ENCODE assay signal across 30 mouse cellular contexts in the genomic region with DNA sequence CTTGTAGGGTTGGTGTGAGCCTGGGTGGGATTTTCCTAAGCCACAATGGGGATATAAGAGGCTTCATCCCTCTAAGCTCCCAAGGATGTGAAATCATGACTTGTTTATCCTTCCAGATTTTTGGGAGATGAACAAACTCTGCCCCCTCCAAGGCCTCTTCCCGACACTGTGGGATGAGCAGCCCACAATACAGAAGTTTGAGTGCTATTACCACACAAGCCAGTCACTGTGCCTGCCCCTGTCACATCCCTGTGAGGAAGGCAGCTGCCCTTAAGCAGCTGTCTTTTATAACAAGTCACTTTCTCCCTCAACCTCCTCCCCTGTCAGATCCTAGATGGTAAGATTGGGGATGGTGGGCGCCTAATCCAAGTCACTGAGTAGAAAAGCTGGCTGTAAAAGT.
DNase-seq lines count a peak whose midpoint lies in the region; ATAC-seq and TF ChIP-seq lines count a peak whose summit lies in the region.
"Had no signal": no experiment of that assay in that cellular context is flagged by ENCODE, and none has a peak within 500 bp of the region (broad histone marks: within the 10 kb centered on the region; RNA-seq: fewer than 3 reads in every experiment).

No protein-coding gene starts in this region.

- peak overlapping the region; percentile 18; the same call in 1 of the 2 replicates for H3K9ac ChIP-seq in kidney, postnatal 0 days (ENCODE audit: low read depth, low read length)
- H3K9ac ChIP-seq in kidney, embryonic 15.5 days = no peak overlapping the region
- no peak overlapping the region for H3K9ac ChIP-seq in lung, embryonic 16.5 days (ENCODE audit: low read length)
- H3K9ac ChIP-seq in stomach, embryonic 16.5 days (ENCODE audit: low read length) = no peak overlapping the region
- H3K9ac ChIP-seq: forebrain, embryonic 15.5 days; heart, embryonic 12.5 days; hindbrain, embryonic 14.5 days; limb, embryonic 12.5 days; liver, embryonic 15.5 days; neural tube, embryonic 13.5 days; stomach, embryonic 15.5 days had no signal

- no peak overlapping the region for H3K27ac ChIP-seq in kidney, postnatal 0 days
- no peak overlapping the region for H3K27ac ChIP-seq in kidney, embryonic 15.5 days
- H3K27ac ChIP-seq in lung, embryonic 16.5 days (ENCODE audit: low read length) = peak overlapping the region; percentile 63
- H3K27ac ChIP-seq in stomach, embryonic 16.5 days (ENCODE audit: low read length) = peak overlapping the region; percentile 38
- H3K27ac ChIP-seq: forebrain, embryonic 15.5 days; gastrocnemius, adult 2 months; heart, adult 2 months; hindbrain, embryonic 14.5 days; layer of hippocampus, adult 2 months; left cerebral cortex, adult 2 months; limb, embryonic 12.5 days; liver, embryonic 15.5 days; neural tube, embryonic 13.5 days; stomach, embryonic 15.5 days had no signal

- H3K27me3 ChIP-seq in kidney, postnatal 0 days (ENCODE audit: insufficient read depth, low read length) = no peaks in the 10 kb centered on the region
- no peaks in the 10 kb centered on the region for H3K27me3 ChIP-seq in kidney, embryonic 15.5 days
- no peaks in the 10 kb centered on the region for H3K27me3 ChIP-seq in lung, embryonic 16.5 days (ENCODE audit: control insufficient read depth, insufficient read depth, low read depth, low read length)
- no peaks in the 10 kb centered on the region for H3K27me3 ChIP-seq in stomach, embryonic 16.5 days (ENCODE audit: control insufficient read depth, insufficient read depth, low read length)
- H3K27me3 ChIP-seq: forebrain, embryonic 15.5 days; heart, embryonic 12.5 days; liver, embryonic 15.5 days; stomach, embryonic 15.5 days had no signal

- H3K36me3 ChIP-seq in kidney, postnatal 0 days (ENCODE audit: insufficient read depth, low read length) = no peaks in the 10 kb centered on the region
- H3K36me3 ChIP-seq in kidney, embryonic 15.5 days = no peaks in the 10 kb centered on the region
- H3K36me3 ChIP-seq in lung, embryonic 16.5 days (ENCODE audit: control insufficient read depth, insufficient read depth, low read length) = no peaks in the 10 kb centered on the region
- no peaks in the 10 kb centered on the region for H3K36me3 ChIP-seq in stomach, embryonic 16.5 days (ENCODE audit: control insufficient read depth, insufficient read depth, low read length)
- H3K36me3 ChIP-seq: forebrain, embryonic 15.5 days; heart, embryonic 12.5 days; limb, embryonic 12.5 days; liver, embryonic 15.5 days; neural tube, embryonic 13.5 days; stomach, embryonic 15.5 days had no signal

- no peak for ATAC-seq in kidney, postnatal 0 days (replicated peaks; ENCODE audit: low FRiP score, low read depth)
- no peak for ATAC-seq in kidney, embryonic 15.5 days (replicated peaks; ENCODE audit: low FRiP score)
- peak; percentile 91 for ATAC-seq in lung, embryonic 16.5 days (ENCODE audit: low read depth)
- ATAC-seq in stomach, embryonic 16.5 days (ENCODE audit: insufficient read depth, low FRiP score) = no peak; the same call in 1 of the 2 replicates
- ATAC-seq: activated CD4-positive, CD25-positive, alpha-beta regulatory T cell, adult 4 months; forebrain, embryonic 15.5 days; midbrain, embryonic 16.5 days had no signal

- H3K4me1 ChIP-seq in kidney, postnatal 0 days (replicated peaks; ENCODE audit: insufficient read depth, low read length) = peaks cover 2% of the 10 kb centered on the region; the same call in 1 of the 2 replicates
- H3K4me1 ChIP-seq in kidney, embryonic 15.5 days = peaks cover 22% of the 10 kb centered on the region
- 0 out of 2 replicates have a peak, but pooled peaks cover 4% of the 10 kb centered on the region for H3K4me1 ChIP-seq in lung, embryonic 16.5 days (replicated peaks; ENCODE audit: control insufficient read depth, insufficient read depth, low read length)
- H3K4me1 ChIP-seq in stomach, embryonic 16.5 days (ENCODE audit: control insufficient read depth, insufficient read depth, low read length) = 0 out of 2 replicates have a peak, but pooled peaks cover 5% of the 10 kb centered on the region
- H3K4me1 ChIP-seq: liver, embryonic 15.5 days; stomach, embryonic 15.5 days had no signal

- DNase-seq in kidney, postnatal 0 days (ENCODE audit: low spot score) = no peak
- peak; percentile 42 for DNase-seq in lung, postnatal 14 days
- DNase-seq in right cerebral cortex, postnatal 25 days = no peak
- no peak for DNase-seq in embryo, embryonic 9.5 days (ENCODE audit: extremely low spot score)
- DNase-seq: adrenal gland, adult 2 months; adrenal gland, postnatal 36 days; B cell, adult 2 months; cerebellum, adult 18-20 months; cerebellum, postnatal 10 days; gastrocnemius, adult 2 months; gastrocnemius, postnatal 36 days; heart, adult 2 months; kidney, adult 11 months; kidney, postnatal 14 days; thymus, adult 18-20 months; thymus, postnatal 25 days had no signal

- H3K4me2 ChIP-seq in kidney, postnatal 0 days (ENCODE audit: low read length) = no peak overlapping the region
- H3K4me2 ChIP-seq in kidney, embryonic 15.5 days = no peak overlapping the region
- H3K4me2 ChIP-seq in lung, embryonic 16.5 days (ENCODE audit: low read depth, low read length) = no peak overlapping the region
- no peak overlapping the region for H3K4me2 ChIP-seq in stomach, embryonic 16.5 days (ENCODE audit: low read depth, low read length)
- H3K4me2 ChIP-seq: forebrain, embryonic 15.5 days; heart, embryonic 12.5 days; hindbrain, embryonic 14.5 days; limb, embryonic 12.5 days; liver, embryonic 15.5 days; neural tube, embryonic 13.5 days; stomach, embryonic 15.5 days had no signal

- WGBS in kidney, postnatal 0 days = 42% methylated on average over 2 of the region's 2 CpGs
- WGBS in kidney, embryonic 15.5 days = 57% methylated on average over 2 of the region's 2 CpGs
- 37% methylated on average over 2 of the region's 2 CpGs for WGBS in lung, embryonic 16.5 days
- whole genome bisulfite sequencing in stomach, embryonic 16.5 days = 53% methylated on average over 2 of the region's 2 CpGs

- H3K4me3 ChIP-seq in kidney, postnatal 0 days (replicated peaks; ENCODE audit: low read depth, low read length) = no peak overlapping the region
- no peak overlapping the region for H3K4me3 ChIP-seq in kidney, embryonic 15.5 days (replicated peaks)
- H3K4me3 ChIP-seq in lung, embryonic 16.5 days (ENCODE audit: low read length) = no peak overlapping the region
- H3K4me3 ChIP-seq in stomach, embryonic 16.5 days (replicated peaks; ENCODE audit: low read length) = no peak overlapping the region
- H3K4me3 ChIP-seq: forebrain, embryonic 15.5 days; gastrocnemius, adult 2 months; heart, adult 2 months; heart, embryonic 12.5 days; layer of hippocampus, adult 2 months; left cerebral cortex, adult 2 months; limb, embryonic 12.5 days; liver, embryonic 15.5 days; neural tube, embryonic 13.5 days; stomach, embryonic 15.5 days had no signal

- TF ChIP-seq CTCF in kidney, postnatal 0 days (IDR thresholded peaks at IDR 0.05; ENCODE audit: low read depth) = no peak

- no peaks in the 10 kb centered on the region for H3K9me3 ChIP-seq in kidney, postnatal 0 days (replicated peaks; ENCODE audit: low read length)
- no peaks in the 10 kb centered on the region for H3K9me3 ChIP-seq in kidney, embryonic 15.5 days (replicated peaks)
- H3K9me3 ChIP-seq in lung, embryonic 16.5 days (ENCODE audit: control insufficient read depth, low read length) = no peaks in the 10 kb centered on the region
- no peaks in the 10 kb centered on the region for H3K9me3 ChIP-seq in stomach, embryonic 16.5 days (replicated peaks; ENCODE audit: control insufficient read depth, low read length)
- H3K9me3 ChIP-seq: forebrain, embryonic 15.5 days; heart, embryonic 12.5 days; limb, embryonic 12.5 days; liver, embryonic 15.5 days; neural tube, embryonic 13.5 days; stomach, embryonic 15.5 days had no signal

Comparison
In these comparisons a context has a peak if more than half of its experiments do, and no peak if none do; other contexts are left out.
1. H3K27ac ChIP-seq: peak in lung, embryonic 16.5 days (single experiment) and stomach, embryonic 16.5 days (single experiment); none in kidney, postnatal 0 days (single experiment) and kidney, embryonic 15.5 days (single experiment).